In the genomic region with DNA sequence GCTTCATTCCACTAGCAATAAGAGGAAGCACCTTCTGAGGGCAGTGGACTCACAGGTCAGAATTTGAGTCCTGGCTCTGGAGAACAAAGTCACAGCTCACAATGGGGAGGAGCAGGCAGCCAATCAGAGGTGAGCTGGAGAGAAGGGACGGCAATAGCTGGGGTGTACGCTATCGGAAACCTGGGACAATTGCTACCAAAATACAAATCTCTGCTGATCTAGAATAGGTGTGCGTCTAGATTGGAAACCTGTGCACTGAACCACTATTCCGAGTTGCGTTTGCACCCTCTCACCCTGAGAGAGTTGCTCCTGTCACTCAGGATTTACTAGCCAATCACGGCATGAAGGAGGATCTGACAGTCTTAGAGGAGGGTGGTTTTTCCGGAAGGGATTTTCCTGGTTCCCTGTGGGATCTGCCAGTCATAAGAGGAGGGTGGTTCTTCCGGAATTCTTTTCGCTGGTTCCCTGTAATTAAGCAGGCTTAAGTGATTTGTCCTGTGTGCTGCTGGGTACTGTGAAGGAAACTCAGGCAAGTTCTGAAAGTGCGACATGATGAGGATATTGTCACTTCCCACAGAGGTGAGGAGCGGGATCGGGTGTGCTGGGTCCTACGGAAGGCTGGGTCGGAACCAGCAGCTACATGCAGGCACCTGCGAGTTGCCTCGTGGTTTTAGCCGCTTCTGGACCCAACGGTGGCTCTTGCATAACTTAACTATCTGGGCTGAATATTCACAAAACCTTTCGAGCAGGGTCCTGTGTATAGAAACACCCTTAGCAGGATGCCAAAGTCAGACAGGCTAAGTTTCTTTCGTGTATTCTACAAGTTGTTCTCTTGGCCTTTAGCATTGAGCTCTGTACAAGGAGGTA, we compare ENCODE assay signal across 8 mouse cellular contexts. TPM values are rescaled to one million over a fixed set of nuclear protein-coding genes. Genes with fewer than 3 reads are reported as not detected.
DNase-seq lines count a peak whose midpoint lies in the region; ATAC-seq and TF ChIP-seq lines count a peak whose summit lies in the region.
"Not testable (repeated sequence)": the region's sequence is repeated elsewhere in the genome, so short reads cannot be mapped to it uniquely, and the experiment has no call there.

Zfp960 (plus strand) TSS at position 486 of the 867 bp plus-strand sequence.

- in situ Hi-C loops in Patski (cut with MboI; ENCODE audit: low pct_unique_long_range_greater_than_20kb): not testable (repeated sequence)

- H3K27me3 ChIP-seq in Patski; liver, embryonic 13.5 days; neural tube, embryonic 11.5 days (ENCODE audit: control insufficient read depth, insufficient read depth, low read length); testis, adult 2 months (ENCODE audit: control insufficient read depth, insufficient read depth, low read length): not testable (repeated sequence)

- not testable (repeated sequence) for TF ChIP-seq POLR2A in testis, adult 2 months (IDR thresholded peaks at IDR 0.05; ENCODE audit: control insufficient read depth, low read depth, low read length)

- ATAC-seq in Patski: peak; percentile 100
- peak; percentile 100 for ATAC-seq in frontal cortex, adult (ENCODE audit: low TSS enrichment)
- peak; percentile 93 for ATAC-seq in liver, embryonic 13.5 days (ENCODE audit: low read depth)
- ATAC-seq in neural tube, embryonic 11.5 days (ENCODE audit: insufficient read depth, low FRiP score, low TSS enrichment): peak; percentile 100

- not testable (repeated sequence) for H3K9me3 ChIP-seq in liver, embryonic 13.5 days (replicated peaks); neural tube, embryonic 11.5 days (ENCODE audit: control insufficient read depth, low read length)

- H3K4me3 ChIP-seq in liver, embryonic 13.5 days (replicated peaks): peak within 1 kb of the TSS; percentile 47
- peak within 1 kb of the TSS; percentile 40 for H3K4me3 ChIP-seq in neural tube, embryonic 11.5 days (ENCODE audit: low read depth, low read length)
- H3K4me3 ChIP-seq in testis, adult 2 months (ENCODE audit: control insufficient read depth, low read depth, low read length): peak within 1 kb of the TSS; percentile 84

- WGBS in large intestine, adult 2 months: under 1% methylated on average over 21 of the region's 21 CpGs
- under 1% methylated on average over 20 of the region's 21 CpGs for WGBS in liver, embryonic 13.5 days (ENCODE audit: insufficient replicate concordance)
- WGBS in neural tube, embryonic 11.5 days: under 1% methylated on average over 12 of the region's 21 CpGs

- POLR2A ChIA-PET in Patski (lab: Charles Lee): not testable (repeated sequence)

- CTCF ChIA-PET in Patski (lab: Charles Lee): not testable (repeated sequence)

- TF ChIP-seq CTCF in Patski (IDR thresholded peaks at IDR 0.05); testis, adult 2 months (IDR thresholded peaks at IDR 0.05; ENCODE audit: control insufficient read depth, insufficient read depth, insufficient replicate concordance, low read depth, low read length): not testable (repeated sequence)

- DNase-seq in Patski (ENCODE audit: low read depth, low spot score): peak; percentile 92
- DNase-seq in cerebellum, postnatal 10 days: peak; percentile 81 to 82
- peak; percentile 80 for DNase-seq in heart, postnatal 25 days (ENCODE audit: low spot score)
- DNase-seq in large intestine, adult 2 months (ENCODE audit: low read depth, low spot score): peak; percentile 90
- DNase-seq in liver, embryonic 13.5 days: peak; percentile 44
- peak; percentile 80 for DNase-seq in neural tube, embryonic 11.5 days (ENCODE audit: low spot score)

- H3K9ac ChIP-seq in liver, embryonic 13.5 days: not testable (repeated sequence)
- peak within 1 kb of the TSS; percentile 32; the same call in 1 of the 2 replicates for H3K9ac ChIP-seq in neural tube, embryonic 11.5 days (ENCODE audit: low read length)

- H3K4me1 ChIP-seq in liver, embryonic 13.5 days (replicated peaks); neural tube, embryonic 11.5 days (ENCODE audit: control insufficient read depth, insufficient read depth, low read length); testis, adult 2 months (ENCODE audit: control insufficient read depth, insufficient read depth, low read length): not testable (repeated sequence)

- H3K27ac ChIP-seq in liver, embryonic 13.5 days; neural tube, embryonic 11.5 days (ENCODE audit: low read depth, low read length): not testable (repeated sequence)
- 0 out of 2 replicates have a peak within 1 kb of the TSS, but pooled peaks have one; percentile 13 for H3K27ac ChIP-seq in testis, adult 2 months (ENCODE audit: control insufficient read depth, insufficient read depth, low read depth, low read length)

- not testable (repeated sequence) for H3K36me3 ChIP-seq in liver, embryonic 13.5 days; neural tube, embryonic 11.5 days (ENCODE audit: control insufficient read depth, insufficient read depth, low read length); testis, adult 2 months (ENCODE audit: control insufficient read depth, insufficient read depth, low read length)

- intact Hi-C loops in heart, postnatal 25 days (cut with DNase I): not testable (repeated sequence)

- peak within 1 kb of the TSS; percentile 43 for H3K4me2 ChIP-seq in liver, embryonic 13.5 days
- peak within 1 kb of the TSS; percentile 41 for H3K4me2 ChIP-seq in neural tube, embryonic 11.5 days (ENCODE audit: low read depth)

RNA-seq across cellular contexts. Expression of gene Zfp960, which starts in this region (rescaled TPM):
- 3.8 TPM for polyA plus RNA-seq in Patski (2021)
- 1 to 10 TPM; 6.1 to 7.5 TPM for total RNA-seq in heart, postnatal 25 days (2021)
- 0.21 and 0.40 TPM in 2 replicates for polyA plus RNA-seq in large intestine, adult 2 months (2012; rRNA removed)
- 0.73 and 0.81 TPM in 2 replicates for polyA plus RNA-seq in liver, embryonic 13.5 days (2015; fragmentation: Nextera tagmentation; extraction: Ambion mirVana)
- polyA plus RNA-seq in neural tube, embryonic 11.5 days (2014; fragmentation: Nextera tagmentation; extraction: Ambion mirVana): 5.3 and 5.6 TPM in 2 replicates
- polyA plus RNA-seq in testis, adult 2 months (2012; rRNA removed): 0.54 and 0.79 TPM in 2 replicates

Comparison
In these comparisons a context has a peak if more than half of its experiments do, and no peak if none do; other contexts are left out.
1. Peak in DNase-seq in large intestine, adult 2 months; RNA of the gene not detected or under 1 TPM.
2. Peak in DNase-seq, ATAC-seq, H3K4me3 ChIP-seq and H3K4me2 ChIP-seq in liver, embryonic 13.5 days; RNA of the gene not detected or under 1 TPM.